Mouse (Mus musculus) ES-E14 (cell line): ENCODE measurements around the gene Ung. TPM values are rescaled to one million over a fixed set of nuclear protein-coding genes. Genes with fewer than 3 reads are reported as not detected.

Experiments used
- DNase-seq: peaks from one replicate; pipeline ENCODE4 v3.0.0-alpha.2; 2013; ENCODE audit warnings: low read depth, low spot score
- H3K27ac ChIP-seq: 2 replicates; pipeline ENCODE4 v1.5.1; 2012; ENCODE audit warnings: low read depth, mild to moderate bottlenecking, low read length, moderate library complexity, mixed read lengths; ENCODE audit not compliant: poor library complexity, insufficient read depth, severe bottlenecking
- H3K36me3 ChIP-seq: 2 replicates; pipeline ENCODE4 v1.6.1; 2012; ENCODE audit warnings: mild to moderate bottlenecking, low read length, moderate library complexity, mixed read lengths; ENCODE audit not compliant: control insufficient read depth, poor library complexity, insufficient read depth, severe bottlenecking
- H3K4me1 ChIP-seq, 2 experiments: fragments of 150-350 bp in 1 of 2; sonication (generic) in 1 of 2; 2 replicates each; pipeline ENCODE4 v1.6.1; 2012; ENCODE audit warnings: low read length in 2 of 2, mild to moderate bottlenecking in 1 of 2, mixed read lengths in 1 of 2; ENCODE audit not compliant: control insufficient read depth in 2 of 2, insufficient read depth in 2 of 2, poor library complexity in 1 of 2
- H3K4me3 ChIP-seq, 2 experiments: fragments of 150-350 bp in 1 of 2; sonication (generic) in 1 of 2; 2 replicates each; pipeline ENCODE4 v1.5.1; 2012; ENCODE audit warnings: low read length in 2 of 2, low read depth in 1 of 2, mild to moderate bottlenecking in 1 of 2, mixed read lengths in 1 of 2; ENCODE audit not compliant: insufficient read depth in 1 of 2, poor library complexity in 1 of 2, severe bottlenecking in 1 of 2
- H3K9ac ChIP-seq: 2 replicates; pipeline ENCODE4 v1.6.1; 2012; ENCODE audit warnings: low read depth, mild to moderate bottlenecking, low read length, mixed read lengths; ENCODE audit not compliant: poor library complexity, insufficient read depth, severe bottlenecking
- H3K9me3 ChIP-seq: fragments of 150-350 bp; sonication (generic); 2 replicates; pipeline ENCODE4 v1.6.1; 2012; ENCODE audit warnings: low read depth, mild to moderate bottlenecking, low read length; ENCODE audit not compliant: control insufficient read depth, insufficient read depth
- CHD2 ChIP-seq: IDR thresholded peaks from 2 replicates; pipeline ENCODE4 v1.6.1; 2014; ENCODE audit warnings: mild to moderate bottlenecking, low read depth, low read length, inconsistent platforms
- HCFC1 ChIP-seq: IDR thresholded peaks from 2 replicates; pipeline ENCODE4 v1.6.1; 2012; ENCODE audit warnings: low read length, inconsistent platforms, borderline replicate concordance; ENCODE audit not compliant: insufficient read depth
- MAFK ChIP-seq: IDR thresholded peaks from 2 replicates; pipeline ENCODE4 v1.6.1; 2014; ENCODE audit warnings: mild to moderate bottlenecking, low read depth, low read length, inconsistent platforms; ENCODE audit not compliant: insufficient read depth
- ZC3H11A ChIP-seq: IDR thresholded peaks from 2 replicates; pipeline ENCODE4 v1.6.1; 2012; ENCODE audit warnings: low read depth, mild to moderate bottlenecking, inconsistent platforms, low read length, borderline replicate concordance
- ZNF384 ChIP-seq: IDR thresholded peaks from 2 replicates; pipeline ENCODE4 v1.6.1; 2012; ENCODE audit warnings: low read depth, low read length, inconsistent platforms
- in situ Hi-C, 2 experiments: fragments of 600-800 bp; cut with MboI; formaldehyde crosslinking; loops; one replicate each; pipeline ENCODE4 v1.15.1; 2025; ENCODE audit warnings: low sequenced_read_pairs in 2 of 2, inconsistent platforms in 1 of 2; ENCODE audit not compliant: unreplicated experiment in 2 of 2
- total RNA-seq: library from RNA; depleted of rRNA; stranded (reverse); fragments of 300-350 nt; gene quantifications from 2 replicates; pipeline ENCODE4 v1.2.3, GENCODE M21; 2012

Ung gene
- total RNA-seq, 1 experiment = 71.6 TPM

- Histone ChIP-seq H3K27ac (no peak overlapping the region), H3K9me3 (no peaks in the 10 kb centered on the region), H3K4me3 (no peak overlapping the region), H3K4me1 (peaks cover 6 to 8% of the 10 kb centered on the region in 2 experiments; a peak in 2 of 4 replicates), H3K9ac (peak overlapping the region; percentile 40; the same call in 1 of the 2 replicates), H3K36me3 (no peaks in the 10 kb centered on the region)
- no peak for TF ChIP-seq MAFK
- no peak for TF ChIP-seq CHD2
- TF ChIP-seq HCFC1 = no peak
- TF ChIP-seq ZC3H11A = no peak
- TF ChIP-seq ZNF384 = no peak
- no peak for DNase-seq
- in situ Hi-C loops = no loop called here
Observed at GRCm38 (mm10) chr5:114172936-114173335, 42.8 kb downstream of the Ung start.

DNA sequence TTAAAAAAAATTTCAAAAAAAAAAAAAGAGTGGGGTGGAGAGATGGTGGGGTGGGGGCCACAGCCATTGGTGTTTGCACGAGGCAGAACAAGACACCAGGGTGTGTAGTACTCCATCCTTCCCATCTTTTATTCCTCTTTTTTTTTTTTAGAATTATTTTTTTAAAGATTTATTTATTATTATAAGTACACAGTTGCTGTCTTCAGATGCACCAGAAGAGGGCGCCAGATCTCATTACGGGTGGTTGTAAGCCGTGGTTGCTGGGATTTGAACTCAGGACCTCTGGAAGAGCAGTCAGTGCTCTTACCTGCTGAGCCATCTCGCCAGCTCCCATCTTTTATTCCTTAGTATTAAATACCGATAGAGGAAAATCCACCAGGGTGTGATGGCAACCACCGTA is 43.3 kb downstream of the Ung start:
- TF ChIP-seq CHD2 = no peak
- TF ChIP-seq ZNF384 = no peak
- TF ChIP-seq ZC3H11A = no peak
- no peak for TF ChIP-seq HCFC1
- no peak for TF ChIP-seq MAFK
- Histone ChIP-seq H3K36me3 (no peaks in the 10 kb centered on the region), H3K4me1 (peaks cover 6 to 8% of the 10 kb centered on the region in 2 experiments; a peak in 2 of 4 replicates), H3K27ac (no peak overlapping the region), H3K9ac (no peak overlapping the region), H3K4me3 (no peak overlapping the region), H3K9me3 (no peaks in the 10 kb centered on the region)
- in situ Hi-C loops = no loop called here
- no peak for DNase-seq

DNA sequence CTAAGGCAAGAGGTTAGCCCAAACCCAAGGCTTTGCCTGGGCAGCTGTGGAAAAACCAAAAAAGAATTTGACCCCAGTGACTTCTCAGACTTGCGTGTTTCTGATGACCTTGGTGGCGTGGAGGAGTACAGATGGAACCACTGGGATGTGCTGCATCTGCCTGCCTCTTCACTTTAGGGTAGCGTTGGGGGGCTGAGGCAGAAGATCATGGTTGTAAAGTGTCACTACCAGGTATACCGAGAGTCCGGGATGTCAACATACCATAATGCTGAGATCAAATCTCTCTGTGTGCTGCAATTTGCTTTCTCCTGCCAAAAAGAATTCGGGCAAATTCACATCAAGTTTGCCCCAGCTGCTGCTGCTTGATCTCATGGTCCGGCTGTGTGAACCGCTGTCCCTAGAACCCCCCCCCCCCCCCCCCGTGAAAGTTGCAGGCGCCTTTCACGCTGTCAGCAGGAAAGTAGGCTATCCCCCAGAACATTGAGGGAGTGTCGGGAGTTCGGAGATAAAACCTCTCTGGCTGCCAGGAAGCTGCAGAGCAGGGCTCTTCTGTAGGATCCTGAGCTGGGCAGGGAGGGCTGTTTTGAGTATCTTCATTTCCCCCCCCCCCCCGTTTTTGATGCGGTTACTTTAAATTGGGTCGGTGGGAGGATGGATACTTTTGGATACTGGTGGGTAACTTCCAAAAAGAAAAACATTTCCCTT is 43.8 kb downstream of the Ung start:
- no peak for DNase-seq
- no peaks in the 10 kb centered on the region for H3K36me3 ChIP-seq
- H3K9me3 ChIP-seq = no peaks in the 10 kb centered on the region
- H3K9ac ChIP-seq = no peak overlapping the region
- H3K4me3 ChIP-seq = peak overlapping the region; percentile 9 to 47; a peak in 3 of 4 replicates
- in situ Hi-C loops = no loop called here
- H3K27ac ChIP-seq = no peak overlapping the region
- H3K4me1 ChIP-seq = peaks cover 6 to 8% of the 10 kb centered on the region in 2 experiments; a peak in 2 of 4 replicates
- TF ChIP-seq HCFC1 (no peak), MAFK (no peak), CHD2 (no peak), ZC3H11A (no peak), ZNF384 (no peak)

DNA sequence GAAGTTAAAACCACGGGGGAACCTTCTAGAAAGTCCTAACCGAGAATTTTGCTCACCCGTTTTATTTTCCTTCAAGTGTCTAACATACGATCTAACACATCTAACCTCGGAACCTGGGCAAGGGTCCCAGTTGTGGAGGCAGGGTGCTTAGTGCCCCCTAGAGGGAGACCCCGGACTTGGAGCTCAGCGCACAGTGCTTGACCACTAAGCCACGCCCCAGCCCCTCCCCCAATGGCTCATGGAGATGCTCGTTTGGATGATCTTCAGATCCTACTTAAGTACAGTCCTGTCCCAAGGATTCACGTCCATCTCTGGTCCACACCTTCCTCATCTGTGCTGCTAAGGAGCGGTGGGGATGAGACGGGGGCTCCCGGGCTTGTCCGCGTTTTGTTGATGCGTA is 44.5 kb downstream of the Ung start:
- no peak overlapping the region for H3K27ac ChIP-seq
- no peaks in the 10 kb centered on the region for H3K36me3 ChIP-seq
- H3K9ac ChIP-seq = no peak overlapping the region
- in situ Hi-C loops = no loop called here
- TF ChIP-seq HCFC1 = peak; percentile 25; the same call in 1 of the 2 replicates
- no peak for TF ChIP-seq CHD2
- TF ChIP-seq ZC3H11A = no peak
- DNase-seq = peak; percentile 96
- peaks cover 6 to 8% of the 10 kb centered on the region in 2 experiments; a peak in 2 of 4 replicates for H3K4me1 ChIP-seq
- peak overlapping the region; percentile 23 to 72; a peak in 3 of 4 replicates for H3K4me3 ChIP-seq
- no peaks in the 10 kb centered on the region for H3K9me3 ChIP-seq
